Mouse (Mus musculus): ENCODE measurements around the gene Unc5cl. TPM values are rescaled to one million over a fixed set of nuclear protein-coding genes. Genes with fewer than 3 reads are reported as not detected.

Unc5cl gene
- polyA plus RNA-seq, 1 experiment from 2014 or later, result 0.33 TPM

- H3K4me2 ChIP-seq, result peak overlapping the region; percentile 24; the same call in 1 of the 2 replicates
- no peak overlapping the region for H3K9ac ChIP-seq
- peaks cover 61% of the 10 kb centered on the region for H3K36me3 ChIP-seq
- peaks cover 27% of the 10 kb centered on the region for H3K4me1 ChIP-seq (replicated peaks)
- no peak overlapping the region for H3K4me3 ChIP-seq
- no peaks in the 10 kb centered on the region for H3K9me3 ChIP-seq (replicated peaks)
- WGBS, result 34% methylated on average over 7 of the region's 7 CpGs
- H3K27ac ChIP-seq, result peak overlapping the region; percentile 47
- ATAC-seq (replicated peaks; ENCODE audit: insufficient number of reproducible peaks, insufficient read depth, low FRiP score, low read depth), result no peak; the same call in 1 of the 2 replicates
- no peaks in the 10 kb centered on the region for H3K27me3 ChIP-seq
Observed at GRCm38 (mm10) chr17:48418174-48418573, 36.5 kb upstream of the Unc5cl start.

GRCm38 (mm10) chr17:48418781-48419180, 35.9 kb upstream of the Unc5cl start:
- Histone ChIP-seq H3K36me3 (peaks cover 64% of the 10 kb centered on the region), H3K4me3 (no peak overlapping the region), H3K9ac (no peak overlapping the region), H3K4me1 (replicated peaks) (peaks cover 27% of the 10 kb centered on the region), H3K27me3 (no peaks in the 10 kb centered on the region), H3K4me2 (0 out of 2 replicates have a peak overlapping the region, but pooled peaks have one; percentile 24), H3K27ac (peak overlapping the region; percentile 47), H3K9me3 (replicated peaks) (no peaks in the 10 kb centered on the region)
- WGBS, result 55% methylated on average over 1 of the region's 1 CpGs
- ATAC-seq (replicated peaks; ENCODE audit: insufficient number of reproducible peaks, insufficient read depth, low FRiP score, low read depth), result no peak

- ATAC-seq (replicated peaks; ENCODE audit: insufficient number of reproducible peaks, insufficient read depth, low FRiP score, low read depth), result no peak
- WGBS, result 66% methylated on average over 2 of the region's 2 CpGs
Observed at GRCm38 (mm10) chr17:48419571-48419970, 35.1 kb upstream of the Unc5cl start.

GRCm38 (mm10) chr17:48424237-48424636, 30.5 kb upstream of the Unc5cl start:
- no peak overlapping the region for H3K4me3 ChIP-seq
- H3K36me3 ChIP-seq, result peaks cover 46% of the 10 kb centered on the region
- H3K27ac ChIP-seq, result no peak overlapping the region
- no peaks in the 10 kb centered on the region for H3K9me3 ChIP-seq (replicated peaks)
- no peak for ATAC-seq (replicated peaks; ENCODE audit: insufficient number of reproducible peaks, insufficient read depth, low FRiP score, low read depth)
- H3K4me2 ChIP-seq, result no peak overlapping the region
- 85% methylated on average over 9 of the region's 9 CpGs for WGBS
- H3K27me3 ChIP-seq, result no peaks in the 10 kb centered on the region
- peaks cover 46% of the 10 kb centered on the region for H3K4me1 ChIP-seq (replicated peaks)
- no peak overlapping the region for H3K9ac ChIP-seq

More at GRCm38 (mm10) chr17:48419571-48419970, 35.1 kb upstream of the Unc5cl start:
- peaks cover 30% of the 10 kb centered on the region for H3K4me1 ChIP-seq (replicated peaks)
- no peaks in the 10 kb centered on the region for H3K27me3 ChIP-seq
- no peaks in the 10 kb centered on the region for H3K9me3 ChIP-seq (replicated peaks)
- H3K4me3 ChIP-seq, result no peak overlapping the region
- H3K9ac ChIP-seq, result no peak overlapping the region
- no peak overlapping the region for H3K27ac ChIP-seq
- H3K36me3 ChIP-seq, result peaks cover 67% of the 10 kb centered on the region
- H3K4me2 ChIP-seq, result no peak overlapping the region

- Histone ChIP-seq H3K36me3 (peaks cover 31% of the 10 kb centered on the region; the same call in 1 of the 2 replicates), H3K4me3 (peak overlapping the region; percentile 21; the same call in 1 of the 2 replicates), H3K27ac (peak overlapping the region; percentile 80), H3K9me3 (replicated peaks) (no peaks in the 10 kb centered on the region), H3K27me3 (no peaks in the 10 kb centered on the region), H3K9ac (0 out of 2 replicates have a peak overlapping the region, but pooled peaks have one; percentile 17), H3K4me2 (peak overlapping the region; percentile 46), H3K4me1 (replicated peaks) (peaks cover 61% of the 10 kb centered on the region)
- no peak; the same call in 1 of the 2 replicates for ATAC-seq (replicated peaks; ENCODE audit: insufficient number of reproducible peaks, insufficient read depth, low FRiP score, low read depth)
- 20% methylated on average over 9 of the region's 9 CpGs for WGBS
Observed at GRCm38 (mm10) chr17:48425823-48426612, 28.7 kb upstream of the Unc5cl start.

- Histone ChIP-seq H3K4me1 (replicated peaks) (peaks cover 63% of the 10 kb centered on the region), H3K4me2 (peak overlapping the region; percentile 46), H3K9ac (0 out of 2 replicates have a peak overlapping the region, but pooled peaks have one; percentile 22), H3K4me3 (peak overlapping the region; percentile 10), H3K9me3 (replicated peaks) (no peaks in the 10 kb centered on the region), H3K36me3 (peaks cover 20% of the 10 kb centered on the region; the same call in 1 of the 2 replicates), H3K27ac (peak overlapping the region; percentile 80), H3K27me3 (no peaks in the 10 kb centered on the region)
- ATAC-seq (replicated peaks; ENCODE audit: insufficient number of reproducible peaks, insufficient read depth, low FRiP score, low read depth), result no peak
- 38% methylated on average over 13 of the region's 13 CpGs for WGBS
Observed at GRCm38 (mm10) chr17:48426991-48427750, 27.5 kb upstream of the Unc5cl start.

- peak overlapping the region; percentile 63 for H3K4me2 ChIP-seq
- no peak for ATAC-seq (replicated peaks; ENCODE audit: insufficient number of reproducible peaks, insufficient read depth, low FRiP score, low read depth)
- H3K9me3 ChIP-seq (replicated peaks), result no peaks in the 10 kb centered on the region
- H3K27ac ChIP-seq, result peak overlapping the region; percentile 80
- no peak overlapping the region for H3K4me3 ChIP-seq
- H3K36me3 ChIP-seq, result peaks cover 12% of the 10 kb centered on the region; the same call in 1 of the 2 replicates
- WGBS, result 44% methylated on average over 11 of the region's 11 CpGs
- H3K9ac ChIP-seq, result 0 out of 2 replicates have a peak overlapping the region, but pooled peaks have one; percentile 20
- peaks cover 70% of the 10 kb centered on the region for H3K4me1 ChIP-seq (replicated peaks)
- no peaks in the 10 kb centered on the region for H3K27me3 ChIP-seq
Observed at GRCm38 (mm10) chr17:48427852-48428530, 26.7 kb upstream of the Unc5cl start.

GRCm38 (mm10) chr17:48430394-48430793, 24.3 kb upstream of the Unc5cl start:
- ATAC-seq (replicated peaks; ENCODE audit: insufficient number of reproducible peaks, insufficient read depth, low FRiP score, low read depth), result peak; percentile 53; the same call in 1 of the 2 replicates
- 9% methylated on average over 5 of the region's 5 CpGs for WGBS
- Histone ChIP-seq H3K4me1 (replicated peaks) (peaks cover 71% of the 10 kb centered on the region), H3K4me2 (peak overlapping the region; percentile 63), H3K27me3 (no peaks in the 10 kb centered on the region), H3K4me3 (peak overlapping the region; percentile 58), H3K27ac (peak overlapping the region; percentile 96), H3K9me3 (replicated peaks) (no peaks in the 10 kb centered on the region), H3K36me3 (0 out of 2 replicates have a peak, but pooled peaks cover 3% of the 10 kb centered on the region), H3K9ac (peak overlapping the region; percentile 39)

GRCm38 (mm10) chr17:48431054-48431453, 23.6 kb upstream of the Unc5cl start:
- H3K9ac ChIP-seq, result peak overlapping the region; percentile 65
- no peaks in the 10 kb centered on the region for H3K27me3 ChIP-seq
- 43% methylated on average over 5 of the region's 5 CpGs for WGBS
- 0 out of 2 replicates have a peak, but pooled peaks cover 3% of the 10 kb centered on the region for H3K36me3 ChIP-seq
- H3K27ac ChIP-seq, result peak overlapping the region; percentile 96
- ATAC-seq (replicated peaks; ENCODE audit: insufficient number of reproducible peaks, insufficient read depth, low FRiP score, low read depth), result no peak
- peaks cover 71% of the 10 kb centered on the region for H3K4me1 ChIP-seq (replicated peaks)
- H3K4me2 ChIP-seq, result peak overlapping the region; percentile 63
- no peaks in the 10 kb centered on the region for H3K9me3 ChIP-seq (replicated peaks)
- H3K4me3 ChIP-seq, result peak overlapping the region; percentile 58

GRCm38 (mm10) chr17:48432158-48432980, 22.3 kb upstream of the Unc5cl start, which contains the start of gene Apobec2:
Apobec2 (minus strand) TSS chr17:48432930.
- WGBS, result 21% methylated on average over 16 of the region's 16 CpGs
- peaks cover 72% of the 10 kb centered on the region for H3K4me1 ChIP-seq (replicated peaks)
- 0 out of 2 replicates have a peak, but pooled peaks cover 3% of the 10 kb centered on the region for H3K36me3 ChIP-seq
- H3K9ac ChIP-seq, result peak within 1 kb of the TSS; percentile 65
- H3K4me3 ChIP-seq, result peak within 1 kb of the TSS; percentile 58
- peak within 1 kb of the TSS; percentile 96 for H3K27ac ChIP-seq
- no peaks in the 10 kb centered on the region for H3K27me3 ChIP-seq
- peak within 1 kb of the TSS; percentile 63 for H3K4me2 ChIP-seq
- peak; percentile 75 for ATAC-seq (replicated peaks; ENCODE audit: insufficient number of reproducible peaks, insufficient read depth, low FRiP score, low read depth)
- H3K9me3 ChIP-seq (replicated peaks), result no peaks in the 10 kb centered on the region
